Mouse (Mus musculus): ENCODE measurements at regions not wholly inside any gene's neighbourhood (a gene's known extent, or its start where the extent isn't known, plus 50 kb on each side); places are given as distances from the start of the nearest gene placed in this dataset.

DNA sequence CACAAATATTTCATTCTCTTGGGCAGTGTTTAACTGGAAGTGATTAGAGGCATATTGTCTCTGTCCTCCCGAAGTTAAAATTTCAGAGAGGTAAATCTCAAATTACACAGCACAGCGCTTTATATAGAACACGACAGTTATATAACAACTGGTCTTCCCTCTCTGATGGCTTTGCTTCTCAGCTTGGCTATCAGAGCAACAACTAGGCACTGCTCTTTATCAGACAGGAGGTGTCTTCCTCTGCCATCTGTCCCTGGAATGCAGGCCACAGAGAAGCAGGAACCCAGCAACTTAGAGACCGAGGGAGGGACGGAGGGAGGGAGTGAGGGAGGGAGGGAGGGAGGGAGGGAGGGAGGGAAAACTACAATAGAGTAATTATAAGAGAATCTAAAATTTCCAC lies 129.4 kb upstream of the Tll1 start:
- Histone ChIP-seq H3K4me2 (no peak overlapping the region), H3K4me3 (no peak overlapping the region), H3K9ac (no peak overlapping the region), H3K4me1 (replicated peaks) (no peaks in the 10 kb centered on the region), H3K9me3 (replicated peaks) (no peaks in the 10 kb centered on the region), H3K27me3 (no peaks in the 10 kb centered on the region), H3K36me3 (no peaks in the 10 kb centered on the region), H3K27ac (no peak overlapping the region)
- ATAC-seq (replicated peaks; ENCODE audit: insufficient number of reproducible peaks, insufficient read depth, low FRiP score, low read depth): no peak
- WGBS: 23% methylated on average over 5 of the region's 5 CpGs

DNA sequence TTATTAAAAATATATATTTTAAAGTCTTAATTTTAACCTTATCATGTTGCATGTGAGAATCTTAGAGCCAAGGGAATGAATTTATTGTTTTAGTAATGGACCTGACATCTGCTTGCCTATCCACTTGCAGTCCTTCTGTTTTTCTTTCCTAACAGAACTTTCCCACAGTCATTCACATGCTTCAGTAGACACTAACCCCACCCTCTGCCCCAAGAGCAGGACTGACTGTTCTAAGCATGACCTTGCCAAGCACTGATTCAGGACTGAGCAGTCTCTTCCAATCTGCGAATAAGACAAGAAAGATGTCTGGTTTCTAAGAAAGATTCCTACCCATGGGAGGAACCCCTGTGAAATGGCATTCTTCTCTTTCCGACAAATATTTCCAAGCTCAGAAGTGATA lies 117.9 kb upstream of the Tll1 start:
- Histone ChIP-seq H3K36me3 (no peaks in the 10 kb centered on the region), H3K27me3 (no peaks in the 10 kb centered on the region), H3K4me2 (no peak overlapping the region), H3K9ac (no peak overlapping the region), H3K4me1 (replicated peaks) (peaks cover 4% of the 10 kb centered on the region; the same call in 1 of the 2 replicates), H3K9me3 (replicated peaks) (no peaks in the 10 kb centered on the region), H3K4me3 (no peak overlapping the region), H3K27ac (no peak overlapping the region)
- WGBS: 79% methylated on average over 2 of the region's 2 CpGs
- ATAC-seq (replicated peaks; ENCODE audit: insufficient number of reproducible peaks, insufficient read depth, low FRiP score, low read depth): no peak

- no peak overlapping the region for H3K9ac ChIP-seq
- H3K4me2 ChIP-seq: no peak overlapping the region
- H3K4me1 ChIP-seq (replicated peaks): peaks cover 4% of the 10 kb centered on the region
- WGBS: 69% methylated on average over 4 of the region's 4 CpGs
- no peaks in the 10 kb centered on the region for H3K36me3 ChIP-seq
- no peaks in the 10 kb centered on the region for H3K9me3 ChIP-seq (replicated peaks)
- no peaks in the 10 kb centered on the region for H3K27me3 ChIP-seq
- no peak overlapping the region for H3K4me3 ChIP-seq
- no peak overlapping the region for H3K27ac ChIP-seq
- ATAC-seq (replicated peaks; ENCODE audit: insufficient number of reproducible peaks, insufficient read depth, low FRiP score, low read depth): no peak
Observed at GRCm38 (mm10) chr8:64320343-64320742, 114.3 kb upstream of the Tll1 start.

GRCm38 (mm10) chr8:64319220-64319820 lies 113.2 kb upstream of the Tll1 start:
- 66% methylated on average over 6 of the region's 6 CpGs for WGBS

GRCm38 (mm10) chr8:64318524-64319219 lies 112.6 kb upstream of the Tll1 start:
- no peak overlapping the region for H3K4me3 ChIP-seq
- peaks cover 4% of the 10 kb centered on the region for H3K4me1 ChIP-seq (replicated peaks)
- ATAC-seq (replicated peaks; ENCODE audit: insufficient number of reproducible peaks, insufficient read depth, low FRiP score, low read depth): no peak
- WGBS: 64% methylated on average over 10 of the region's 10 CpGs
- H3K9ac ChIP-seq: no peak overlapping the region
- H3K36me3 ChIP-seq: no peaks in the 10 kb centered on the region
- H3K27me3 ChIP-seq: no peaks in the 10 kb centered on the region
- H3K9me3 ChIP-seq (replicated peaks): no peaks in the 10 kb centered on the region
- H3K27ac ChIP-seq: no peak overlapping the region
- no peak overlapping the region for H3K4me2 ChIP-seq

More at GRCm38 (mm10) chr8:64319220-64319820, 113.2 kb upstream of the Tll1 start:
- Histone ChIP-seq H3K4me3 (no peak overlapping the region), H3K36me3 (no peaks in the 10 kb centered on the region), H3K9me3 (replicated peaks) (no peaks in the 10 kb centered on the region), H3K4me2 (no peak overlapping the region), H3K9ac (no peak overlapping the region), H3K27me3 (no peaks in the 10 kb centered on the region), H3K4me1 (replicated peaks) (peaks cover 4% of the 10 kb centered on the region), H3K27ac (no peak overlapping the region)
- no peak for ATAC-seq (replicated peaks; ENCODE audit: insufficient number of reproducible peaks, insufficient read depth, low FRiP score, low read depth)

GRCm38 (mm10) chr8:64317815-64318214 lies 111.7 kb upstream of the Tll1 start:
- no peaks in the 10 kb centered on the region for H3K9me3 ChIP-seq (replicated peaks)
- ATAC-seq (replicated peaks; ENCODE audit: insufficient number of reproducible peaks, insufficient read depth, low FRiP score, low read depth): no peak
- no peaks in the 10 kb centered on the region for H3K36me3 ChIP-seq
- no peak overlapping the region for H3K27ac ChIP-seq
- no peak overlapping the region for H3K4me2 ChIP-seq
- H3K27me3 ChIP-seq: no peaks in the 10 kb centered on the region
- no peak overlapping the region for H3K4me3 ChIP-seq
- H3K4me1 ChIP-seq (replicated peaks): peaks cover 4% of the 10 kb centered on the region
- no peak overlapping the region for H3K9ac ChIP-seq

GRCm38 (mm10) chr8:64307995-64308394 lies 101.9 kb upstream of the Tll1 start:
- Histone ChIP-seq H3K4me3 (no peak overlapping the region), H3K4me2 (no peak overlapping the region), H3K9ac (no peak overlapping the region), H3K27me3 (no peaks in the 10 kb centered on the region), H3K27ac (no peak overlapping the region), H3K9me3 (replicated peaks) (no peaks in the 10 kb centered on the region), H3K4me1 (replicated peaks) (no peaks in the 10 kb centered on the region), H3K36me3 (no peaks in the 10 kb centered on the region)
- 72% methylated on average over 1 of the region's 1 CpGs for WGBS
- ATAC-seq (replicated peaks; ENCODE audit: insufficient number of reproducible peaks, insufficient read depth, low FRiP score, low read depth): no peak

DNA sequence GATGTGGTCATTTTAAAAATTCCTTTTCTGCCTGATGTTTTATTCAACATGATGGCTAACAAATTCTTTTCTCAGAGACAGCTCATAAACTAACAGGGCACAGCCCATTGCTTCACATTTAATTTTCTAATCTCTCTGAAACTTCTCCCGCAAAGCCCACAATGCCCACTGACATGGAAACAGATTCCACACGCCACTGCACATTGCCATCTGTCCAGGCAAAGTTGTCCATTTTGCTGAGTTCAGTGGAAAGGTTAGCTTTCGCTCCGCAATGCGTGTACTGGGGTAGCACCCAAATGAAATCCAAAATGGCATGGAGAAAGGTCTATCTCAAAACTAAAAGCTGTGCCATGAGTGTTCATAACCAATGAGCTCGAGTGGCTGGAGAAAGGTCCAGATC lies 76.7 kb upstream of the Tll1 start:
- H3K36me3 ChIP-seq: no peaks in the 10 kb centered on the region
- H3K27me3 ChIP-seq: no peaks in the 10 kb centered on the region
- no peak overlapping the region for H3K9ac ChIP-seq
- WGBS: 82% methylated on average over 6 of the region's 6 CpGs
- no peaks in the 10 kb centered on the region for H3K9me3 ChIP-seq (replicated peaks)
- H3K27ac ChIP-seq: no peak overlapping the region
- H3K4me3 ChIP-seq: no peak overlapping the region
- H3K4me1 ChIP-seq (replicated peaks): no peaks in the 10 kb centered on the region
- no peak overlapping the region for H3K4me2 ChIP-seq
- ATAC-seq (replicated peaks; ENCODE audit: insufficient number of reproducible peaks, insufficient read depth, low FRiP score, low read depth): no peak

DNA sequence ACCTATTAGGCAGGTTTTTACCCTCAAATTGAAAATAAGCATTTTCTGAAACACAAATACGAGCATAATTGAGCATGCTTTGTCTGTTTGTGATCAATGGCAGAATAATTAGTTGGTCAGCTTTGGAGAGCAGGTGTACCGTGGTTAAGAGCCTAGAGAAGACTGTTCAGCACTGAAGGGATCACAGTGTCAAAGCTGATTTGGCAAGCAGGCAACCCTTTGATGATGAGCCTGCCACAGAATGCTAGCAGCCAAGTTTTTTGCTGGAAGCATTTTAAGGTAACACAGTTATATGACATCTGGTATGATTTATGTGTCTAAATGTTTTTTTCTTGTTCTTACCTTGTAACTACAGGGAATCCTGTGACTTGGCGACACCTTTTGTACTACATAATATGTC lies 75.5 kb upstream of the Tll1 start:
- no peaks in the 10 kb centered on the region for H3K4me1 ChIP-seq (replicated peaks)
- no peaks in the 10 kb centered on the region for H3K9me3 ChIP-seq (replicated peaks)
- no peak overlapping the region for H3K27ac ChIP-seq
- no peak for ATAC-seq (replicated peaks; ENCODE audit: insufficient number of reproducible peaks, insufficient read depth, low FRiP score, low read depth)
- no peaks in the 10 kb centered on the region for H3K27me3 ChIP-seq
- no peak overlapping the region for H3K4me2 ChIP-seq
- 71% methylated on average over 3 of the region's 3 CpGs for WGBS
- H3K36me3 ChIP-seq: no peaks in the 10 kb centered on the region
- H3K4me3 ChIP-seq: no peak overlapping the region
- H3K9ac ChIP-seq: no peak overlapping the region

DNA sequence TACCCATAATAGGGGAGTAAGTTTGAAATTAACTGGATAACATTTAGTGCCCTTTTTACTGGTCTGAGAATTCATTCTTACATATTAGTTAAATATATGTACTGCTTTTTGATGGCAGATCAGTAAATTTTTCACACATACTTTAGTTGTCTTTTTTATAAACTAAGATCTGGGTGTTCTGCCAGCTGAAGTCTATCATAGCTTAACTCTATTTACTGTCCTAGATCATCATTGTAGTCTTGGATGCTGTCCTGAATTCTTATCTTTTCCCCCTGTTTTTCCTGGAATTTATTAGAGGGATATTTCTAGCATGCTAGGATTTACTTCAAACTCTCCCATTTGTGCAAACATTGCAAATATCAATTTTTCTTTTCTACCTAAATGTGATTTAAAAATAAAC lies 74.3 kb upstream of the Tll1 start:
- Histone ChIP-seq H3K9ac (no peak overlapping the region), H3K4me1 (replicated peaks) (no peaks in the 10 kb centered on the region), H3K4me2 (no peak overlapping the region), H3K4me3 (no peak overlapping the region), H3K36me3 (no peaks in the 10 kb centered on the region), H3K27me3 (no peaks in the 10 kb centered on the region), H3K9me3 (replicated peaks) (no peaks in the 10 kb centered on the region), H3K27ac (no peak overlapping the region)
- ATAC-seq (replicated peaks; ENCODE audit: insufficient number of reproducible peaks, insufficient read depth, low FRiP score, low read depth): no peak

DNA sequence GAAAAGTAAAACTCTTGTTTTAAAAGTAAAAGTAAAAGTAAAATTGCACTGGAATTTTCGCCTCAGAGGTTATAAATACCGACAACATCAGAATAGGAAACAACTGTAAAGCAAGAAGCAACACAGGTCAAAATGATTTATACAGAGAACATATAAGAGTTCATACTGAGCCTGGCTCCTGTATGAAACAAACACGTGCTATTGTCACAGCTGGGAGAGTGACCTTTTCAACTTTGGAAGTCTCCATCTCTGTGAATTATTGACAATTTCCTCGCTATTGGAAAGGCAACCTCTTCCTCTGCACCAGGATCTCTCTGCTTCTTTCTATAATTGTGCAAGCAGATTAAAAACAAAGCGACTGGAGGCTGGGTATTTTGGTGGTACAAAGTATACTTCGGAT lies 70.0 kb upstream of the Tll1 start:
- no peak overlapping the region for H3K27ac ChIP-seq
- H3K4me3 ChIP-seq: no peak overlapping the region
- no peaks in the 10 kb centered on the region for H3K36me3 ChIP-seq
- ATAC-seq (replicated peaks; ENCODE audit: insufficient number of reproducible peaks, insufficient read depth, low FRiP score, low read depth): no peak
- H3K9ac ChIP-seq: no peak overlapping the region
- no peak overlapping the region for H3K4me2 ChIP-seq
- 69% methylated on average over 6 of the region's 6 CpGs for WGBS
- no peaks in the 10 kb centered on the region for H3K27me3 ChIP-seq
- H3K4me1 ChIP-seq (replicated peaks): no peaks in the 10 kb centered on the region
- no peaks in the 10 kb centered on the region for H3K9me3 ChIP-seq (replicated peaks)

- H3K9me3 ChIP-seq (replicated peaks): no peaks in the 10 kb centered on the region
- no peak overlapping the region for H3K4me3 ChIP-seq
- H3K27ac ChIP-seq: no peak overlapping the region
- no peak overlapping the region for H3K9ac ChIP-seq
- no peak for ATAC-seq (replicated peaks; ENCODE audit: insufficient number of reproducible peaks, insufficient read depth, low FRiP score, low read depth)
- no peaks in the 10 kb centered on the region for H3K4me1 ChIP-seq (replicated peaks)
- H3K4me2 ChIP-seq: no peak overlapping the region
- H3K36me3 ChIP-seq: no peaks in the 10 kb centered on the region
- H3K27me3 ChIP-seq: no peaks in the 10 kb centered on the region
- WGBS: 57% methylated on average over 6 of the region's 6 CpGs
Observed at GRCm38 (mm10) chr8:64265304-64265945, 59.4 kb upstream of the Tll1 start.

All from heart, embryonic 15.5 days (tissue).